Mouse (Mus musculus) heart, embryonic 11.5 days (tissue): ENCODE results near the gene Tssk4. TPM values are rescaled to one million over a fixed set of nuclear protein-coding genes. Genes with fewer than 3 reads are reported as not detected.

ENCODE experiments used
- ATAC-seq: fragments of 200-750 bp; cut with Nextera tagmentation; replicated peaks from 2 replicates; pipeline ENCODE4 v1.8.0; 2017; ENCODE audit warnings: moderate library complexity; ENCODE audit not compliant: insufficient number of reproducible peaks, low FRiP score, low TSS enrichment
- H3K27ac ChIP-seq: fragments of 300-500 bp; sonication (generic); 2 replicates; pipeline ENCODE4 v1.5.1; 2014; ENCODE audit warnings: mild to moderate bottlenecking, low read depth, low read length
- H3K27me3 ChIP-seq: fragments of 300-500 bp; sonication (generic); 2 replicates; pipeline ENCODE4 v1.6.1; 2014; ENCODE audit warnings: mild to moderate bottlenecking, low read length, mixed read lengths; ENCODE audit not compliant: control insufficient read depth, insufficient read depth
- H3K36me3 ChIP-seq: fragments of 300-500 bp; sonication (generic); 2 replicates; pipeline ENCODE4 v1.6.1; 2014; ENCODE audit warnings: mild to moderate bottlenecking, low read length, moderate library complexity, mixed read lengths; ENCODE audit not compliant: control insufficient read depth, insufficient read depth
- H3K4me1 ChIP-seq: fragments of 300-500 bp; sonication (generic); 2 replicates; pipeline ENCODE4 v1.6.1; 2014; ENCODE audit warnings: low read length; ENCODE audit not compliant: control insufficient read depth, insufficient read depth
- H3K4me2 ChIP-seq: fragments of 300-500 bp; sonication (generic); 2 replicates; pipeline ENCODE4 v1.6.1; 2014; ENCODE audit warnings: mild to moderate bottlenecking, moderate library complexity
- H3K4me3 ChIP-seq: fragments of 300-500 bp; sonication (generic); 2 replicates; pipeline ENCODE4 v1.5.1; 2014; ENCODE audit warnings: low read depth, low read length
- H3K9ac ChIP-seq: fragments of 300-500 bp; sonication (generic); 2 replicates; pipeline ENCODE4 v1.6.1; 2014; ENCODE audit warnings: mild to moderate bottlenecking, low read depth, low read length, moderate library complexity
- H3K9me3 ChIP-seq: fragments of 300-500 bp; sonication (generic); replicated peaks from 2 replicates; pipeline ENCODE4 v1.6.1; 2016; ENCODE audit warnings: low read length; ENCODE audit not compliant: control insufficient read depth
- WGBS: fragments of 180-500 bp; shearing (Covaris S2); extraction: QIAGEN DNeasy Blood & Tissue Kit; methylation state at CpG from one replicate; pipeline ENCODE4 v1.1.7; 2014; ENCODE audit not compliant: insufficient replicate concordance; 5-methylcytosine and 5-hydroxymethylcytosine counted together
- polyA plus RNA-seq: library from polyadenylated mRNA; unstranded; fragments of >200 nt; fragmentation: Nextera tagmentation; extraction: Ambion mirVana; gene quantifications from 2 replicates; pipeline ENCODE4 v1.2.1, GENCODE M21; 2014

Gene Tssk4
- polyA plus RNA-seq, 1 experiment from 2014 or later: 0.63 TPM

DNA sequence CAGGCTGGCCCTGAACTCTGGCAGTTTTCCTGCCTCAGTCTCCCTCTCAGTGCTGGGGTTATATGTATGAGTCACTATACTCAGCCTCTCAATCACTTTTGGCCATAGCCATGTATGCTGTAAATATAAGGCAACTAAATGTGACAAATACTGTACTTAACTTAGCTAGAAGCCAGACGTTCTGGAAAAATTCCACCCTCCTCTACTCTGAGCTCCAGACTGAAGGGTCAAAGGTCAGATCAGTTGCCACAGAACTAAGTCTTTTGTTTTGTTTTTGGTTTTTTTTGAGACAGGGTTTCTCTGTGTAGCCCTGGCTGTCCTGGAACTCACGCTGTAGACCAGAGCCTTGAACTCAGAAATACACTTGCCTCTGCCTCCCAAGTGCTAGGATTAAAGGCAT is 34.1 kb upstream of the Tssk4 start:
- Histone ChIP-seq H3K36me3 (no peaks in the 10 kb centered on the region), H3K27me3 (no peaks in the 10 kb centered on the region), H3K9me3 (no peaks in the 10 kb centered on the region), H3K27ac (no peak overlapping the region), H3K4me2 (no peak overlapping the region), H3K4me1 (peaks cover 17% of the 10 kb centered on the region; the same call in 1 of the 2 replicates), H3K4me3 (no peak overlapping the region), H3K9ac (no peak overlapping the region)
- no peak for ATAC-seq
- WGBS: 52% methylated on average over 2 of the region's 2 CpGs

DNA sequence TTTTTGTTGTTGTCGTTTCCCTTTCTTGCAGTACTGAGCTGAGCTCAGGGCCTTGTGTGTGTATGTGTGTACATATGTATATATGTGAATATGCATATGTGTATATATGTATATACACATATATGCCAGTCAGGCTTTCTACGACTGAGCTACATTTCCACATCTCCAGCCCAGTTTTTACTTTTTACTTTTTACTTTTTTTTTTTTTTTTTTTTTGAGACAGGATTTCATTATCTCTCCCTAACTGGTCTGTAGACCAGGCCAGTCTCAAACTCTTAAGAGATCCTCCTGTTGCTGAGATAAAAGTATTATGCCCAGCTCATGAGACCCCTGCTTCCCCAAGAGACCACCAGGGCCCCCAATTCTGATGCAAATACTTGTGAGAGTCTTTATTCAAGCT is 33.1 kb upstream of the Tssk4 start:
- H3K4me3 ChIP-seq: no peak overlapping the region
- no peaks in the 10 kb centered on the region for H3K27me3 ChIP-seq
- no peak overlapping the region for H3K27ac ChIP-seq

DNA sequence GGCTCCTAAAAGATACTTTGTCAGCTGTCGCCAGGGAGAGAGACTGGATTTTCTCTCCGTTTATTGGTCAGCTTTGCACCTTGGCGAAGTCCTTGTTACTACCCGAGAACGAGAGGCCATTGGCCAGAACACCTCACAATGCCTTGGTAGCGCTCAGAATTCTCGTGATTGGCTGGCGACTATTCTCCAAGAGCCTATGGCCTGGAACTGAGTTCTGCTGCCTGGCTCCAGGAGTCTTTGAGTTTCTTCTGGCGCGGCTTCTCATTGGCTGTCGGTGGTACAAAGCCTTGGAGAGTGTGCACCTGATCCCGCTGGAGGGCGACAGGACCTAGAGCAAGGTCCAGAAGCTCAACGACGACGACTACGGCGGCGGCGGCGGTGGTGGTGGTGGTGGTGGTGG is 32.2 kb upstream of the Tssk4 start, which contains the start of gene Rec8:
Gene Rec8 (plus strand): TSS at position 216 of the 400 bp plus-strand sequence.
- H3K9me3 ChIP-seq: no peaks in the 10 kb centered on the region
- no peak within 1 kb of the TSS for H3K27ac ChIP-seq
- H3K4me3 ChIP-seq: peak within 1 kb of the TSS; percentile 35
- H3K4me1 ChIP-seq: peaks cover 14% of the 10 kb centered on the region; the same call in 1 of the 2 replicates
- peak within 1 kb of the TSS; percentile 57 for H3K4me2 ChIP-seq
- H3K36me3 ChIP-seq: no peaks in the 10 kb centered on the region
- WGBS: 9% methylated on average over 21 of the region's 21 CpGs
- peak within 1 kb of the TSS; percentile 56; the same call in 1 of the 2 replicates for H3K9ac ChIP-seq
- peak; percentile 71 for ATAC-seq
- H3K27me3 ChIP-seq: no peaks in the 10 kb centered on the region

More for the DNA sequence above, 33.1 kb upstream of the Tssk4 start:
- no peaks in the 10 kb centered on the region for H3K9me3 ChIP-seq
- no peak overlapping the region for H3K4me2 ChIP-seq
- H3K9ac ChIP-seq: no peak overlapping the region
- 77% methylated on average over 2 of the region's 2 CpGs for WGBS
- no peak for ATAC-seq
- peaks cover 17% of the 10 kb centered on the region; the same call in 1 of the 2 replicates for H3K4me1 ChIP-seq
- H3K36me3 ChIP-seq: no peaks in the 10 kb centered on the region

DNA sequence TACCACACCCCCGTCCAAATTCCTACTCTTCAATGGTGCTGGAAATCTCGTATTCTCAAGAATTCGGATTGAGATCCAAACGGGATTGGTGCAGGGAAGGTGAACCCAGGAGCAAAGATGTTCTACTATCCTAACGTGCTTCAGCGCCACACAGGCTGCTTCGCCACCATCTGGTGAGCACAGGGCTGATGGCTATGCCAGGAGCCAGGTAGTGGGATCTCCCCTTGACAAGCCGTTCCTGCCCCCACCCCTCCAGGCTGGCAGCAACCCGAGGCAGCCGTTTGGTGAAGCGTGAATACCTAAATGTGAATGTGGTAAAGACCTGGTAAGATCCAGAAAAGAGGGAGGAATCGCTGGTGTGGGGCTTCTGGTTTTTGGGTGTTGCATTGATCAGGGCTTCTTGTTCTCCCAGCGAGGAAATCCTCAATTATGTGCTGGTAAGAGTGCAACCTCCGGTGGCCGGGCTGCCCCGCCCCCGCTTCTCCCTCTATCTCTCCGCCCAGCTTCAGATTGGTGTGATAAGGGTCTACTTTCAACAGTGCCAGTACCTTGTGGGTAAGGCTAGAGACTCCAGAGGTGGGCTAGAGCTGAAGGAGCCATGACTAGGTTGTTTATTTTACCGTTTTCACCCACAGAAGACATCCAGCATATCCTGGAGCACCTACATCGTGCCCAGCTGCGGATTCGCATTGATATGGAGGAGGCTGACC is 31.3 kb upstream of the Tssk4 start:
- Histone ChIP-seq H3K9ac (peak overlapping the region; percentile 56; the same call in 1 of the 2 replicates), H3K36me3 (no peaks in the 10 kb centered on the region), H3K4me1 (peaks cover 14% of the 10 kb centered on the region; the same call in 1 of the 2 replicates), H3K4me3 (peak overlapping the region; percentile 35), H3K27ac (no peak overlapping the region), H3K4me2 (peak overlapping the region; percentile 57), H3K27me3 (no peaks in the 10 kb centered on the region), H3K9me3 (no peaks in the 10 kb centered on the region)
- no peak for ATAC-seq
- 33% methylated on average over 22 of the region's 22 CpGs for WGBS

DNA sequence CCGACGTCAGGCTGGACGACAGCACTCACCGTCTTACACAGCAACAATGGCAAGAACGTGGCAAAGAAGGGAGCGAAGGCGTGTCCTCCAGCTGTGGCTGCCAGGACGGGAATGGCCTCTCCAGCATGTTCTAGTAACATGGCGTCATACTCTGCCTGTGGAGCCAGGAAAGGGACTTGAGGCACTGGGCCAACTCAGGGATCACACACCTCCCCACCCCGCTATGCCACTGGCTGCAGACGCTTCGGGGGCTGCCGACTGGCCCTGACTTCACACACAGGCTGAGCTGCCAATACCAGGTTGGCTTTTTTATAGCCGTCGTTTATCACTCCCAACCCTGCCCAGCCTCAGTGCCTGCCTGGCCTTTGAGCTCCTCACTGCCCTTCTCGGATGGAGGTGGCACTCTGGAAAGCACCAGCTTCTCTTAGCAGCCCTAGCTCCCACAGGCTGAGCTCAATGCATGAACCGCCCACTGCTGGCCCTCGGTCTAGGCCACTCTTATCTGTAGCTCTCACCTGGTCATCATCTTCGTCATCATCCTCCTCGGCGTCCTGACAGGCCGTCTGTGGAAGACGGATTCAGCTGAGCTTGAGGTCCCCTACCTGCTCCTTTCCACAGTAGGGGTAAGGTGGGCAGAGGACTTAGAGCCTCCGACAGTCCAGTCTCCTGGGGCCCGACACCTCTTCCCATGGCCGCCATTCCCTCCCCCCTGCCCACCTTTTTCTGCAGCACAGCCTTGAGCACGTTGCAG is 21.7 kb upstream of the Tssk4 start:
- WGBS: 90% methylated on average over 27 of the region's 27 CpGs
- Histone ChIP-seq H3K4me1 (0 out of 2 replicates have a peak, but pooled peaks cover 4% of the 10 kb centered on the region), H3K4me3 (no peak overlapping the region), H3K4me2 (no peak overlapping the region), H3K9ac (no peak overlapping the region), H3K9me3 (no peaks in the 10 kb centered on the region), H3K27me3 (no peaks in the 10 kb centered on the region), H3K36me3 (peaks cover 51% of the 10 kb centered on the region), H3K27ac (no peak overlapping the region)
- ATAC-seq: no peak

DNA sequence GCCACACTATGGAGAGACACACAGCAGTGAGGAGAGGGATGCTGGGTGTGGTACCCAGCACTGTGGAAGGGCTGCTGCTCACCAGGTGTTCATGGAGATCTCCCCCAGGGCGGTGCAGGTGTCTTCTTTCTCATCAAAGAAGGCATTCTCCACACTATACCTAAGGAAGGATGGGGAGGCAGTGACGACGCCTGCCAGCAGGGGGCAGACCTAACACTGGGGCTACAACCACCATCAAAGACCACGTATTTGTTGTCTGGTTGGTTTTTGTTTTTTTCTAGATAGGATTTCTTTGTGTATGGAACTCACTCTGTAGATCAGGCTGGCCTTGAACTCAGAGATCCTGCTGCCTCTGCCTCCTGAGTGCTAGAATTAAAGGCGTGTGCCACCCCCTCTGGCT is 20.7 kb upstream of the Tssk4 start:
- no peak for ATAC-seq
- 0 out of 2 replicates have a peak, but pooled peaks cover 4% of the 10 kb centered on the region for H3K4me1 ChIP-seq
- H3K4me3 ChIP-seq: no peak overlapping the region
- H3K36me3 ChIP-seq: peaks cover 58% of the 10 kb centered on the region
- H3K27ac ChIP-seq: no peak overlapping the region
- no peaks in the 10 kb centered on the region for H3K27me3 ChIP-seq
- 52% methylated on average over 5 of the region's 5 CpGs for WGBS
- no peak overlapping the region for H3K4me2 ChIP-seq
- no peaks in the 10 kb centered on the region for H3K9me3 ChIP-seq
- no peak overlapping the region for H3K9ac ChIP-seq

DNA sequence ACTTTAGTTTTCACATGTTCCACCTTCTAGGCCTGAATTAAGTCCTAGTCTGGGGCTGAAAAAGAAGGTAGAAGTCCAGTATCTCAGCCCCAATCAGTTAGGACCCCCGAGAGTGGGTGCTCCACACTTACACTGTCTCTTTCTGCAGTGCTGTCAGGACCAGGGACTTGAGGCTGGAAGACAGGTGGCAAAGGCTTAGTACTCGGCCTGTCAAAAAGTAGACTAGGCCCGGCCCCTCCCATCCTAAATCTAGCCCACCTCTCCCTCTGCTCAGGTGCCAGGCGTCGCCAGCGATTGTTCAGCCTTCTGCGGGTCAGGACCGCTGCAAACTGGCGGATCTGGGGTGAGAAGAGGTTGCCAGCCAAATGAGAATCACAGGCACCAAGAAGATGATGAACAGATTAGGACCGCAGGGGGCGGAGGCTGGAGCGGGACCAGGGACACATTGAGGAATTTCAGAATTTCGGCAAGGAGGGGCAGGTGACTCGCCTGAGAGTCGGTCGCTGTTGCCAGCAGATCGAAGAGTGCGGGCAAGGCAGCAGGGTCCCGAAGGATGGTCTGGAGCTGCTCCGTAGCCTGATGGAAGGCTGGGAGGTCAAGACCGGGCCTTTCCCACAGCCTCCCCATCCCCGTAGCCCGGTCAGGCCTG is 15.0 kb upstream of the Tssk4 start:
- Histone ChIP-seq H3K9me3 (no peaks in the 10 kb centered on the region), H3K4me3 (peak overlapping the region; percentile 65), H3K9ac (peak overlapping the region; percentile 76), H3K27me3 (no peaks in the 10 kb centered on the region), H3K4me2 (peak overlapping the region; percentile 78), H3K36me3 (peaks cover 42% of the 10 kb centered on the region), H3K27ac (no peak overlapping the region), H3K4me1 (peaks cover 3% of the 10 kb centered on the region; the same call in 1 of the 2 replicates)
- ATAC-seq: peak; percentile 59
- WGBS: 2% methylated on average over 23 of the region's 23 CpGs

DNA sequence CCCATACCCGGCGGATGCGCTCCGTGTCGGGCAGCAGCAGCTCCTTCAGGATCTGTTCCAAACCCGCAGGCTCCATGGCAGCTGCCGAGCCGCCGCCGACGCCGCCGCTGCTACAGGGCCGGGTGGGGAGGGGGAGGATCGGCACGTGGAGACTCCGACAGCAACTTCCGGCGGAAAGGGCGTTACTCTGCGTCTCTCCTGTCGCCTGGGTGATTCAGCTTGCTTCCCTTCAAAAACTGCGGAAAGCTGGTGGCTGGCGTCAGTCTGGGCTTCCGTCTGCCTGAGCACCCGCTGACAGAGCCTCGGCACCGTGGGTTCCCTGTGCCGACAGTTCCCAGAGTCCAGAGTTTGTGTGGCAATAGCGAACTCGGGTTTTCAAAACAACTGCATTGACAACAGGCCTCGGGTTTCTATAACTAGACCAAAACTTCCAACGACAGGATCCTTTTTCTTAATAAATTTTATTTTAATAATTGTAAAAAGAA is 14.4 kb upstream of the Tssk4 start, which contains the start of gene Ipo4:
Gene Ipo4 (minus strand): TSS at position 435 of the 485 bp plus-strand sequence.
- no peaks in the 10 kb centered on the region for H3K9me3 ChIP-seq
- H3K36me3 ChIP-seq: peaks cover 38% of the 10 kb centered on the region
- WGBS: 1% methylated on average over 33 of the region's 33 CpGs
- peak within 1 kb of the TSS; percentile 65 for H3K4me3 ChIP-seq
- H3K4me1 ChIP-seq: peaks cover 3% of the 10 kb centered on the region; the same call in 1 of the 2 replicates
- peak within 1 kb of the TSS; percentile 78 for H3K4me2 ChIP-seq
- H3K9ac ChIP-seq: peak within 1 kb of the TSS; percentile 76
- H3K27me3 ChIP-seq: no peaks in the 10 kb centered on the region
- ATAC-seq: peak; percentile 64
- H3K27ac ChIP-seq: no peak within 1 kb of the TSS
